Mouse (Mus musculus): ENCODE measurements around the gene Fbxo40.

Fbxo40 gene

GRCm38 (mm10) chr16:36929216-36929615 is 61.1 kb downstream of the Fbxo40 start:
- ChIA-PET POLR2A (no interaction called here), CTCF (interaction anchor here in 1 of 4 experiments (0.6 kb wide), 1 partner anchor 137 kb away, joined by 4 read pairs; no protein-coding TSS in a partner anchor)

DNA sequence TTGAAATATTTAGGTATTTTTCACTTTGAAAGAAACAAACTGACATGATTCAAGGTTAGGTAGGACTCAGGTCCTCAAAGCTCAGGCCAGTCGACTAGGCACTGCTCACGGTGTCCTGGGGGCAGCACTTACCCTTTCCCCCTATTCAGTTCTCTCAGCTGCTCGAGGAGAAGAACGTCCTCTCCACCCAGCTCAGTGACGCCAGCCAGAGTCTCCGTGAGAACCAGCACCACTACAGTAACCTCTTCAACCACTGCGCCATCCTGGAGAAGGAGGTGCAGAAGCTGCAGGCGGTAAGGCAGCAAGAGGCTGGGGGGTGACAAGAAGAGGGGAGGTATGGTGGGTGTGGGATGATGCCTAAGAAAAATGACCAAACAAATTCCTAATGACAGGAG is 62.2 kb downstream of the Fbxo40 start:
- CTCF ChIA-PET: no interaction called here
- POLR2A ChIA-PET: interaction anchor here in 1 of 4 experiments (0.6 to 1.5 kb wide), 3 partner anchors 9 to 50 kb away, joined by 3 to 5 read pairs (median 4); no protein-coding TSS in a partner anchor

- ChIA-PET POLR2A (interaction anchor here in 1 of 4 experiments (0.6 to 1.5 kb wide), 3 partner anchors 9 to 50 kb away, joined by 3 to 5 read pairs (median 4); no protein-coding TSS in a partner anchor), CTCF (no interaction called here)
Observed at GRCm38 (mm10) chr16:36927495-36928105, 62.7 kb downstream of the Fbxo40 start.

DNA sequence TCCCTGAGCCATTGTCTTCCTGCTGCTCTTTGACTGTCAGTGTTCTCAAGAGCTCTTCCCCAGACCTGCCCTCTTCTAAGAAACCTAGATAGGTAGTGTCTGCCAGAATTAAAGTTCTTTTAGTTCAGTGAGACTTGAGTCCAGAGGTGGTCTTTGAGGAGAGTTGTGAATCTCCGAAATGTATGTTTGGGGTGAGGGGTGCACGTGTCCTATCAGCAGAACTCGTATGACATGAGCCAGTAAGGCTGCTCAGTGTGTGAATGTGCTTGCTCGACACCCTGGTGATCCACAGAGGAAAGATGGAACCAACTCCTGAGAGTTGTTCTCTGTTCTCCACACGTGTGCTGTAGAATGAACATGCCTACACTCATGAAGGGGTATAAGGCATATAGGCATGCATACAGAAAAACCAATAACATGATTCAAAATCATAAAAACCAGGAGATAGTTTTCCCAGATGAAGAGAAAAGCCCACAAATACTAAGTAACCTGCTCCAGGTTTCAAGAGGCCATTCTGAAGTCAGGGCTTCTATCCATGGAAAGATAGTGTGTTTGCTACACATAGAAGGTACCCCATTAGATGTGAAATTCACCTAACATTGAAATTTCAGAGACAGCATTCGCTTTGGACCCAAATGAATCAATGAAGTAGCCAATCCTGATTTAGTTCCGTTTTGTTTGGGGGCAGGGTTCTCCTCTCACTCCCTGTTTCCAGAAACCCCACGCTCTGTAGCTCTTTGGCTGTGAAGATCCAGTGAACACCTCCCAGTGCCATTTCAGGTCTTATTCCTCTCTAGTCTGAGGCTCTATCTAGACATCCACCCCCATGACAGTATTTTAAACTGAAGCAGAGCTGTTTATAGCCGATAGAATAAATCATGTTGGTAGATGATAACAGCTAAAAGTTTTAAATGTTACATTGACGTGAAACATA is 63.5 kb downstream of the Fbxo40 start:
- ChIA-PET CTCF (no interaction called here), POLR2A (interaction anchor here in 2 of 4 experiments (0.7 to 1.3 kb wide), 4 partner anchors 15 to 106 kb away, joined by 3 to 7 read pairs (median 4); no protein-coding TSS in a partner anchor)

- ChIA-PET CTCF (interaction anchor here in 2 of 4 experiments (0.8 to 0.9 kb wide), 2 partner anchors 13 to 41 kb away, joined by 3 read pairs; no protein-coding TSS in a partner anchor), POLR2A (interaction anchor here in 2 of 4 experiments (0.7 to 2.0 kb wide), 6 partner anchors 9 to 105 kb away, joined by 3 to 7 read pairs (median 5); partner anchors contain the start of genes Hcls1 (in 1 of the 2) and Iqcb1 (in 1 of the 2))
Observed at GRCm38 (mm10) chr16:36925797-36926196, 64.5 kb downstream of the Fbxo40 start.

DNA sequence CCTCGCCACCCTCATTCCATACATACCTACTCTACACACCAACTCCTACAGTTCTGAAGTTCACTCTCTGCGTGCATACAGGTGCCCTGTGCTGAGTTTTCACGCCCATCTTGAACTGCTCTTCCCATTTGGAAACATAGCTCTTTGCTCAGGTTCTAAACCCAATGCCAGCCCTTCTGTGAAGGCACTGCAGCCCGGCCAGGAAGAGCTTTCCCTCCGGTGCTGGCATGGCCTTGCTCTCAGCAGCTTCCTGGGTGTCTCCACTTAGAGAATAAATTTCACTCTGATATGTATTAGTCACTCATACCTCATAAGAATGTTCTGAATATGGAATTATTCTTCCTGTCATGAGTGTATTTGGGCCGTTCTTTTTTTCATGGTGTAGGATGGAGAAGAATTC is 64.9 kb downstream of the Fbxo40 start:
- POLR2A ChIA-PET: interaction anchor here in 2 of 4 experiments (0.6 to 2.0 kb wide), 8 partner anchors 9 to 217 kb away, joined by 3 to 7 read pairs (median 4); partner anchors contain the start of genes Hcls1 (in 1 of the 2) and Iqcb1 (in 1 of the 2)
- CTCF ChIA-PET: interaction anchor here in 2 of 4 experiments (0.6 to 0.9 kb wide), 3 partner anchors 13 to 55 kb away, joined by 3 read pairs; no protein-coding TSS in a partner anchor

- CTCF ChIA-PET: no interaction called here
Observed at GRCm38 (mm10) chr16:36924312-36924711, 66.0 kb downstream of the Fbxo40 start.

DNA sequence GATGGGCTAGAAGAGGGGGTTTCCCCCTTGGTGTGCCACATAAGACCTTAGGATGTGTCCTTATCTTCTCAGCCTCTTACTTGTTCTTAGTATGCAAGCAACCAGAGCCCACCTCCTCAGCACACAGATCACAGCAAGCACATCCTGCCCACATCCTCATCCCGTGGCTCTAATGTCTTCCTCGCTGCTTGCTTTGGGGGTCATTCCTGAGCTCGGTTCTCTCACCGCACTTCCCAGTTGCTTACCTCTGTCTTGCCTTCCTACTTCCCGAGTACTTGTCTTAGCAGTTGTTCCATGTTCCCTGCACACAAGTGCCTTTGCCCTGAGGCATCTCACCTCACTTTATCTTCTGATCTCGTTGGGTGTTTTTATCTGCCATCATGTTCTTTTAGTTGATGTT is 68.3 kb downstream of the Fbxo40 start:
- ChIA-PET POLR2A (no interaction called here), CTCF (no interaction called here)

More at GRCm38 (mm10) chr16:36924312-36924711, 66.0 kb downstream of the Fbxo40 start:
- POLR2A ChIA-PET: interaction anchor here in 2 of 4 experiments (0.7 to 2.0 kb wide), 5 partner anchors 8 to 216 kb away, joined by 3 to 7 read pairs (median 4); partner anchors contain the start of gene Hcls1 (in 1 of the 2)

DNA sequence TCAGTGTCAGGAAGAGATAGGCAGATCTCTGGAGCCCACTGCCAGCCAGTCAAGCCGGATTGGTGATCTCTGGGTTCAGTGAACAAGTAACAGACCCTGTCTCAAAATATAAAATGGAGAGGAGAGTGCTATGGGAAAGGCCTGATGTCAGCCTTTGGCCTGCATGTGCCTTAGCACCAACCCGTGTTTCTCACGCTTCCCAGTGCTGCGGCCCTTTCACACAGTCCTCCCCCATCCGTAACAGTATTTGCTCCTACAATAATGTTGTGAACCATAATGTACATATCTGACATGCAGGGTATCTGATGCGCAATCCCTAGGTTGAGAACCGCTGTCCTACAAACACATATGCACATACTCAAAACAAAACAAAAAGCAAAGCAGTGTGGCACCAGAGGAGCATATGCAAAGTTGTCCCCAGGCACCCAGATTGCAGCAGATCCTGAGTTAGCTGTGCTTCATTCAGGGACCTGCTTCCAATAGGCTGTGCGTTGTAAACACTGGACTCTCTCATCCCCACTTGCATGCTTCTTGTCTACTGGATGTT is 69.1 kb downstream of the Fbxo40 start:
- POLR2A ChIA-PET: interaction anchor here in 2 of 4 experiments (0.6 to 1.4 kb wide), 2 partner anchors 9 to 1626 kb away, joined by 3 read pairs; no protein-coding TSS in a partner anchor

GRCm38 (mm10) chr16:36920410-36920809 is 69.9 kb downstream of the Fbxo40 start:
- ChIA-PET CTCF (no interaction called here), POLR2A (interaction anchor here in 1 of 4 experiments (1.4 kb wide), 1 partner anchor 9 kb away, joined by 3 read pairs; no protein-coding TSS in a partner anchor)

More for the DNA sequence above, 69.1 kb downstream of the Fbxo40 start:
- CTCF ChIA-PET: no interaction called here

- CTCF ChIA-PET: no interaction called here
Observed at GRCm38 (mm10) chr16:36918505-36918904, 71.8 kb downstream of the Fbxo40 start.

GRCm38 (mm10) chr16:36914195-36914594 is 76.1 kb downstream of the Fbxo40 start:
- CTCF ChIA-PET: no interaction called here
- POLR2A ChIA-PET: interaction anchor here in 2 of 4 experiments (1.2 to 1.6 kb wide), 3 partner anchors 9 to 11 kb away, joined by 3 to 7 read pairs (median 4); no protein-coding TSS in a partner anchor

More at GRCm38 (mm10) chr16:36918505-36918904, 71.8 kb downstream of the Fbxo40 start:
- POLR2A ChIA-PET: interaction anchor here in 1 of 4 experiments (0.8 to 1.6 kb wide), 2 partner anchors 9 to 10 kb away, joined by 3 to 5 read pairs; no protein-coding TSS in a partner anchor
